Mouse (Mus musculus): ENCODE results near the gene Entpd8. TPM values are rescaled to one million over a fixed set of nuclear protein-coding genes. Genes with fewer than 3 reads are reported as not detected.
A peak's percentile ranks its signal among the peaks of the same experiment; 100 is the strongest.

The Entpd8 gene
- polyA plus RNA-seq, 1 experiment from 2014 or later, result not detected

DNA sequence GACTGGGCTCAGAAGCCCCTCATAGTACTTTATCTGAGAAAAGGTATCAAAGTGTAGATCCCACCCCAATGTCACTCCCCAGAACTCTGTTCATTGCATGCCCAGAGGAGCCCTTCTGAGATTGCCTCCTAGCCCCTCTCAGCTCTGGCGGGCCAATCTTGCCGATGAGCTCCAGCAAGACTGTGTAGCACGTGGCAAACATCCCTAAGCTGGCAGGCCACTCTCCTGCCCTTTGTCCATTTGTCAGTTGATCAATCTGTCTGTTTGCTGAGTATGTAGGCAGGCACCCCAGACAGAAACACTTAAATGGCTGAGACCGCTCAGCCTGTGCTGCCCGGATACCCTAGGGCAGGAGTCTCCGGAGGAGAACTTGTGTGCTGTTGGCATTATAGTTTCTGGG is 45.0 kb downstream of the Entpd8 start:
- H3K4me3 ChIP-seq, result no peak overlapping the region
- H3K4me2 ChIP-seq (replicated peaks), result no peak overlapping the region
- 63% methylated on average over 6 of the region's 6 CpGs for WGBS
- no peaks in the 10 kb centered on the region for H3K9me3 ChIP-seq
- no peaks in the 10 kb centered on the region for H3K27me3 ChIP-seq (replicated peaks)
- peaks cover 47% of the 10 kb centered on the region for H3K4me1 ChIP-seq
- H3K27ac ChIP-seq, result peak overlapping the region; percentile 93
- H3K36me3 ChIP-seq, result no peaks in the 10 kb centered on the region
- ATAC-seq (ENCODE audit: low FRiP score, low read depth), result no peak
- no peak overlapping the region for H3K9ac ChIP-seq

- 12% methylated on average over 19 of the region's 19 CpGs for WGBS
These were observed 46.2 kb downstream of the Entpd8 start for GRCm38 (mm10) chr2:25126011-25127010.

GRCm38 (mm10) chr2:25127206-25127605 is 47.1 kb downstream of the Entpd8 start:
- no peak overlapping the region for H3K9ac ChIP-seq
- ATAC-seq (ENCODE audit: low FRiP score, low read depth), result no peak
- WGBS, result 39% methylated on average over 5 of the region's 5 CpGs
- H3K4me3 ChIP-seq, result no peak overlapping the region
- peaks cover 47% of the 10 kb centered on the region for H3K4me1 ChIP-seq
- no peaks in the 10 kb centered on the region for H3K36me3 ChIP-seq
- H3K9me3 ChIP-seq, result no peaks in the 10 kb centered on the region
- H3K27me3 ChIP-seq (replicated peaks), result no peaks in the 10 kb centered on the region
- no peak overlapping the region for H3K4me2 ChIP-seq (replicated peaks)
- H3K27ac ChIP-seq, result peak overlapping the region; percentile 69; the same call in 1 of the 2 replicates

More at GRCm38 (mm10) chr2:25126011-25127010, 46.2 kb downstream of the Entpd8 start:
- Histone ChIP-seq H3K9ac (no peak overlapping the region), H3K9me3 (no peaks in the 10 kb centered on the region), H3K4me3 (no peak overlapping the region), H3K27me3 (replicated peaks) (no peaks in the 10 kb centered on the region), H3K4me1 (peaks cover 47% of the 10 kb centered on the region), H3K36me3 (no peaks in the 10 kb centered on the region), H3K4me2 (replicated peaks) (peak overlapping the region; percentile 16; the same call in 1 of the 2 replicates), H3K27ac (peak overlapping the region; percentile 93)
- peak; percentile 91 for ATAC-seq (ENCODE audit: low FRiP score, low read depth)

GRCm38 (mm10) chr2:25128072-25128471 is 48.0 kb downstream of the Entpd8 start:
- peaks cover 47% of the 10 kb centered on the region for H3K4me1 ChIP-seq
- no peaks in the 10 kb centered on the region for H3K27me3 ChIP-seq (replicated peaks)
- no peak overlapping the region for H3K4me3 ChIP-seq
- no peak overlapping the region for H3K9ac ChIP-seq
- WGBS, result 84% methylated on average over 11 of the region's 11 CpGs
- no peak overlapping the region for H3K4me2 ChIP-seq (replicated peaks)
- H3K36me3 ChIP-seq, result no peaks in the 10 kb centered on the region
- ATAC-seq (ENCODE audit: low FRiP score, low read depth), result no peak
- 0 out of 2 replicates have a peak overlapping the region, but pooled peaks have one; percentile 69 for H3K27ac ChIP-seq
- no peaks in the 10 kb centered on the region for H3K9me3 ChIP-seq

DNA sequence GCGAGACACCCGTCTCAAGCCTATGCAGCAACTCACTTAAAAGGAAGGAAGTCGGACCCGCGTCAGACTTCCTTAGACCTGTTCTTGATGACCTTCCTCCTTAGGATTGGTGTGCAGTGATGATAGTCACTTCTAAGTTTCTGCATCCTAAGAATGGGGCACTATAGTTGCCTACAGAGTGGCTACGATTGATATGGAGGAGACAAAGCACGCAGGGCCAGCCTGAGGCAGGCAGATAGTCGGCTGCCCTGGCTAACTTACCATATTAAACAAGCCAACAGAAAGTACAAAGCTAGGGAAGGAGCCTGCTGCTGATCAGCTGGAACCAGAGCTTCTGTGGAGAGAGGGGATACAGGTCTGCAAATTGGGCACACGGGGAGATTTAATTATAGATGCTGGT is 51.5 kb downstream of the Entpd8 start:
- Histone ChIP-seq H3K27me3 (replicated peaks) (no peaks in the 10 kb centered on the region), H3K27ac (no peak overlapping the region)

More for the DNA sequence above, 51.5 kb downstream of the Entpd8 start:
- H3K9me3 ChIP-seq, result no peaks in the 10 kb centered on the region
- H3K4me3 ChIP-seq, result no peak overlapping the region
- H3K36me3 ChIP-seq, result no peaks in the 10 kb centered on the region
- no peak overlapping the region for H3K4me2 ChIP-seq (replicated peaks)
- no peak overlapping the region for H3K9ac ChIP-seq
- peaks cover 23% of the 10 kb centered on the region for H3K4me1 ChIP-seq
- WGBS, result 83% methylated on average over 9 of the region's 9 CpGs
- no peak for ATAC-seq (ENCODE audit: low FRiP score, low read depth)

Small RNA genes within 50 kb of the gene (microRNA-seq; reads per million reads assigned to microRNA genes)
- gene Gm24328, result not detected
- gene Mir7664, result not detected

Other genes starting within 250 kb of the Entpd8 start
- 121 and 123 TPM in 2 replicates for gene Ehmt1, start 160.7 kb upstream of the Entpd8 start, polyA plus RNA-seq (2016; fragmentation: Nextera tagmentation; extraction: Ambion mirVana)
- 18.9 and 20.3 TPM in 2 replicates for gene Arrdc1, start 145.1 kb upstream of the Entpd8 start, polyA plus RNA-seq (2016; fragmentation: Nextera tagmentation; extraction: Ambion mirVana)
- gene Zmynd19, start 130.5 kb upstream of the Entpd8 start, polyA plus RNA-seq (2016; fragmentation: Nextera tagmentation; extraction: Ambion mirVana), result 22.0 and 26.9 TPM in 2 replicates
- 29.6 and 29.8 TPM in 2 replicates for gene Dph7, start 117.9 kb upstream of the Entpd8 start, polyA plus RNA-seq (2016; fragmentation: Nextera tagmentation; extraction: Ambion mirVana)
- gene Mrpl41, start 105.2 kb upstream of the Entpd8 start, polyA plus RNA-seq (2016; fragmentation: Nextera tagmentation; extraction: Ambion mirVana), result 150 and 168 TPM in 2 replicates
- gene Pnpla7, start 104.3 kb upstream of the Entpd8 start, polyA plus RNA-seq (2016; fragmentation: Nextera tagmentation; extraction: Ambion mirVana), result 3.3 and 5.2 TPM in 2 replicates
- 114 and 120 TPM in 2 replicates for gene Nsmf, start 25.9 kb upstream of the Entpd8 start, polyA plus RNA-seq (2016; fragmentation: Nextera tagmentation; extraction: Ambion mirVana)
- gene Noxa1, start 14.8 kb downstream of the Entpd8 start, polyA plus RNA-seq (2016; fragmentation: Nextera tagmentation; extraction: Ambion mirVana), result not detected in 2 replicates
- gene Nrarp, start 100.5 kb downstream of the Entpd8 start, polyA plus RNA-seq (2016; fragmentation: Nextera tagmentation; extraction: Ambion mirVana), result 96.8 and 97.4 TPM in 2 replicates
- gene Tor4a, start 116.6 kb downstream of the Entpd8 start, polyA plus RNA-seq (2016; fragmentation: Nextera tagmentation; extraction: Ambion mirVana), result 1.5 and 1.8 TPM in 2 replicates
- 104 and 106 TPM in 2 replicates for gene Nelfb, start 131.2 kb downstream of the Entpd8 start, polyA plus RNA-seq (2016; fragmentation: Nextera tagmentation; extraction: Ambion mirVana)
- not detected in 2 replicates for gene Stpg3, start 134.3 kb downstream of the Entpd8 start, polyA plus RNA-seq (2016; fragmentation: Nextera tagmentation; extraction: Ambion mirVana)
- gene Fam166a, start 138.4 kb downstream of the Entpd8 start, polyA plus RNA-seq (2016; fragmentation: Nextera tagmentation; extraction: Ambion mirVana), result not detected in 2 replicates
- 424 and 437 TPM in 2 replicates for gene Tubb4b, start 144.4 kb downstream of the Entpd8 start, polyA plus RNA-seq (2016; fragmentation: Nextera tagmentation; extraction: Ambion mirVana)
- gene Slc34a3, start 154.1 kb downstream of the Entpd8 start, polyA plus RNA-seq (2016; fragmentation: Nextera tagmentation; extraction: Ambion mirVana), result not detected in 2 replicates
- gene Rnf224, start 156.5 kb downstream of the Entpd8 start, polyA plus RNA-seq (2016; fragmentation: Nextera tagmentation; extraction: Ambion mirVana), result not detected in 2 replicates
- gene Rnf208, start 162.0 kb downstream of the Entpd8 start, polyA plus RNA-seq (2016; fragmentation: Nextera tagmentation; extraction: Ambion mirVana), result 46.1 and 47.5 TPM in 2 replicates
- gene Cysrt1, start 162.1 kb downstream of the Entpd8 start, polyA plus RNA-seq (2016; fragmentation: Nextera tagmentation; extraction: Ambion mirVana), result 0.30 TPM in 1 of 2 replicates, not detected in the other
- 5.2 and 6.4 TPM in 2 replicates for gene AL732309.1, start 166.6 kb downstream of the Entpd8 start, polyA plus RNA-seq (2016; fragmentation: Nextera tagmentation; extraction: Ambion mirVana)
- gene Tmem203, start 175.1 kb downstream of the Entpd8 start, polyA plus RNA-seq (2016; fragmentation: Nextera tagmentation; extraction: Ambion mirVana), result 20.3 and 22.4 TPM in 2 replicates
- gene Tprn, start 182.3 kb downstream of the Entpd8 start, polyA plus RNA-seq (2016; fragmentation: Nextera tagmentation; extraction: Ambion mirVana), result 14.4 and 15.2 TPM in 2 replicates
- 201 and 204 TPM in 2 replicates for gene Ssna1, start 192.1 kb downstream of the Entpd8 start, polyA plus RNA-seq (2016; fragmentation: Nextera tagmentation; extraction: Ambion mirVana)
- gene Anapc2, start 192.2 kb downstream of the Entpd8 start, polyA plus RNA-seq (2016; fragmentation: Nextera tagmentation; extraction: Ambion mirVana), result 142 and 144 TPM in 2 replicates
- gene Tmem210, start 207.8 kb downstream of the Entpd8 start, polyA plus RNA-seq (2016; fragmentation: Nextera tagmentation; extraction: Ambion mirVana), result not detected in 2 replicates
- not detected in 2 replicates for gene Lrrc26, start 209.6 kb downstream of the Entpd8 start, polyA plus RNA-seq (2016; fragmentation: Nextera tagmentation; extraction: Ambion mirVana)
- 8.1 and 11.3 TPM in 2 replicates for gene Grin1, start 238.9 kb downstream of the Entpd8 start, polyA plus RNA-seq (2016; fragmentation: Nextera tagmentation; extraction: Ambion mirVana)

Data from neural tube, embryonic 12.5 days (tissue).